Mouse (Mus musculus) heart, embryonic 11.5 days (tissue): ENCODE results near the gene Bcl2. TPM values are rescaled to one million over a fixed set of nuclear protein-coding genes. Genes with fewer than 3 reads are reported as not detected.

Source experiments
- ATAC-seq: fragments of 200-750 bp; cut with Nextera tagmentation; replicated peaks from 2 replicates; pipeline ENCODE4 v1.8.0; 2017; ENCODE audit warnings: moderate library complexity; ENCODE audit not compliant: insufficient number of reproducible peaks, low FRiP score, low TSS enrichment
- H3K27ac ChIP-seq: fragments of 300-500 bp; sonication (generic); 2 replicates; pipeline ENCODE4 v1.5.1; 2014; ENCODE audit warnings: mild to moderate bottlenecking, low read depth, low read length
- H3K27me3 ChIP-seq: fragments of 300-500 bp; sonication (generic); 2 replicates; pipeline ENCODE4 v1.6.1; 2014; ENCODE audit warnings: mild to moderate bottlenecking, low read length, mixed read lengths; ENCODE audit not compliant: control insufficient read depth, insufficient read depth
- H3K36me3 ChIP-seq: fragments of 300-500 bp; sonication (generic); 2 replicates; pipeline ENCODE4 v1.6.1; 2014; ENCODE audit warnings: mild to moderate bottlenecking, low read length, moderate library complexity, mixed read lengths; ENCODE audit not compliant: control insufficient read depth, insufficient read depth
- H3K4me1 ChIP-seq: fragments of 300-500 bp; sonication (generic); 2 replicates; pipeline ENCODE4 v1.6.1; 2014; ENCODE audit warnings: low read length; ENCODE audit not compliant: control insufficient read depth, insufficient read depth
- H3K4me2 ChIP-seq: fragments of 300-500 bp; sonication (generic); 2 replicates; pipeline ENCODE4 v1.6.1; 2014; ENCODE audit warnings: mild to moderate bottlenecking, moderate library complexity
- H3K4me3 ChIP-seq: fragments of 300-500 bp; sonication (generic); 2 replicates; pipeline ENCODE4 v1.5.1; 2014; ENCODE audit warnings: low read depth, low read length
- H3K9ac ChIP-seq: fragments of 300-500 bp; sonication (generic); 2 replicates; pipeline ENCODE4 v1.6.1; 2014; ENCODE audit warnings: mild to moderate bottlenecking, low read depth, low read length, moderate library complexity
- H3K9me3 ChIP-seq: fragments of 300-500 bp; sonication (generic); replicated peaks from 2 replicates; pipeline ENCODE4 v1.6.1; 2016; ENCODE audit warnings: low read length; ENCODE audit not compliant: control insufficient read depth
- WGBS: fragments of 180-500 bp; shearing (Covaris S2); extraction: QIAGEN DNeasy Blood & Tissue Kit; methylation state at CpG from one replicate; pipeline ENCODE4 v1.1.7; 2014; ENCODE audit not compliant: insufficient replicate concordance; 5-methylcytosine and 5-hydroxymethylcytosine counted together
- polyA plus RNA-seq: library from polyadenylated mRNA; unstranded; fragments of >200 nt; fragmentation: Nextera tagmentation; extraction: Ambion mirVana; gene quantifications from 2 replicates; pipeline ENCODE4 v1.2.1, GENCODE M21; 2014

Bcl2 gene
- polyA plus RNA-seq, 1 experiment from 2014 or later = 7.3 TPM

GRCm38 (mm10) chr1:106717071-106717601, 3.1 kb upstream of the Bcl2 start:
- Histone ChIP-seq H3K9ac (no peak overlapping the region), H3K4me2 (no peak overlapping the region), H3K36me3 (no peaks in the 10 kb centered on the region), H3K4me1 (peaks cover 11% of the 10 kb centered on the region; the same call in 1 of the 2 replicates), H3K4me3 (no peak overlapping the region), H3K27ac (no peak overlapping the region), H3K27me3 (no peaks in the 10 kb centered on the region), H3K9me3 (no peaks in the 10 kb centered on the region)
- WGBS = 37% methylated on average over 7 of the region's 7 CpGs
- ATAC-seq = no peak

GRCm38 (mm10) chr1:106716141-106716540, 2.1 kb upstream of the Bcl2 start:
- no peak overlapping the region for H3K27ac ChIP-seq
- no peaks in the 10 kb centered on the region for H3K27me3 ChIP-seq
- H3K9ac ChIP-seq = no peak overlapping the region
- no peak overlapping the region for H3K4me2 ChIP-seq
- H3K36me3 ChIP-seq = no peaks in the 10 kb centered on the region
- no peak overlapping the region for H3K4me3 ChIP-seq
- ATAC-seq = no peak
- peaks cover 15% of the 10 kb centered on the region; the same call in 1 of the 2 replicates for H3K4me1 ChIP-seq
- H3K9me3 ChIP-seq = no peaks in the 10 kb centered on the region
- 85% methylated on average over 3 of the region's 3 CpGs for WGBS

GRCm38 (mm10) chr1:106715111-106716083, 1.3 kb upstream of the Bcl2 start:
- Histone ChIP-seq H3K27ac (no peak overlapping the region), H3K4me2 (no peak overlapping the region; the same call in 1 of the 2 replicates), H3K4me3 (no peak overlapping the region), H3K27me3 (no peaks in the 10 kb centered on the region), H3K36me3 (no peaks in the 10 kb centered on the region), H3K9me3 (no peaks in the 10 kb centered on the region), H3K4me1 (peaks cover 15% of the 10 kb centered on the region; the same call in 1 of the 2 replicates), H3K9ac (no peak overlapping the region)
- ATAC-seq = no peak
- 82% methylated on average over 13 of the region's 13 CpGs for WGBS

- H3K36me3 ChIP-seq = no peaks in the 10 kb centered on the region
- no peak; the same call in 1 of the 2 replicates for ATAC-seq
- H3K4me3 ChIP-seq = peak overlapping the region; percentile 78
- H3K4me2 ChIP-seq = peak overlapping the region; percentile 95
- 6% methylated on average over 21 of the region's 21 CpGs for WGBS
- peak overlapping the region; percentile 88 for H3K27ac ChIP-seq
- no peaks in the 10 kb centered on the region for H3K27me3 ChIP-seq
- peaks cover 15% of the 10 kb centered on the region; the same call in 1 of the 2 replicates for H3K4me1 ChIP-seq
- peak overlapping the region; percentile 89 for H3K9ac ChIP-seq
- H3K9me3 ChIP-seq = no peaks in the 10 kb centered on the region
Observed at GRCm38 (mm10) chr1:106714530-106714981, 482 bp upstream of the Bcl2 start.

- Histone ChIP-seq H3K27me3 (no peaks in the 10 kb centered on the region), H3K4me2 (peak overlapping the region; percentile 95), H3K9me3 (no peaks in the 10 kb centered on the region), H3K4me1 (peaks cover 15% of the 10 kb centered on the region; the same call in 1 of the 2 replicates), H3K27ac (no peak overlapping the region), H3K36me3 (no peaks in the 10 kb centered on the region), H3K4me3 (peak overlapping the region; percentile 78), H3K9ac (peak overlapping the region; percentile 62)
- no peak for ATAC-seq
- WGBS = 10% methylated on average over 19 of the region's 22 CpGs
Observed at GRCm38 (mm10) chr1:106712330-106712729, 1.7 kb downstream of the Bcl2 start.

GRCm38 (mm10) chr1:106711356-106712125, 2.5 kb downstream of the Bcl2 start:
- no peak overlapping the region for H3K27ac ChIP-seq
- peak overlapping the region; percentile 95 for H3K4me2 ChIP-seq
- H3K27me3 ChIP-seq = no peaks in the 10 kb centered on the region
- WGBS = 59% methylated on average over 12 of the region's 12 CpGs
- peaks cover 15% of the 10 kb centered on the region; the same call in 1 of the 2 replicates for H3K4me1 ChIP-seq
- no peaks in the 10 kb centered on the region for H3K36me3 ChIP-seq
- peak overlapping the region; percentile 62; the same call in 1 of the 2 replicates for H3K9ac ChIP-seq
- ATAC-seq = no peak
- H3K9me3 ChIP-seq = no peaks in the 10 kb centered on the region
- peak overlapping the region; percentile 78 for H3K4me3 ChIP-seq

- H3K4me1 ChIP-seq = peaks cover 15% of the 10 kb centered on the region; the same call in 1 of the 2 replicates
- H3K27ac ChIP-seq = no peak overlapping the region
- ATAC-seq = no peak
- no peaks in the 10 kb centered on the region for H3K9me3 ChIP-seq
- H3K4me3 ChIP-seq = no peak overlapping the region
- no peaks in the 10 kb centered on the region for H3K36me3 ChIP-seq
- H3K27me3 ChIP-seq = no peaks in the 10 kb centered on the region
- H3K4me2 ChIP-seq = no peak overlapping the region
- WGBS = 66% methylated on average over 7 of the region's 7 CpGs
- H3K9ac ChIP-seq = no peak overlapping the region
Observed at GRCm38 (mm10) chr1:106710202-106710601, 3.9 kb downstream of the Bcl2 start.
